Mouse (Mus musculus) ES-Bruce4 (cell line): ENCODE measurements around the gene Ctnnb1.

Experiments
- CTCF ChIP-seq: IDR thresholded peaks from one replicate; pipeline ENCODE4 v1.8.1; 2011; ENCODE audit warnings: low read depth, low read length
- EP300 ChIP-seq: IDR thresholded peaks from 2 replicates; pipeline ENCODE4 v1.6.1; 2011; ENCODE audit warnings: low read depth, low read length; ENCODE audit not compliant: insufficient read depth
- POLR2A ChIP-seq: IDR thresholded peaks from one replicate; pipeline ENCODE4 v1.8.1; 2011; ENCODE audit warnings: low read length; ENCODE audit not compliant: insufficient read depth

DNA sequence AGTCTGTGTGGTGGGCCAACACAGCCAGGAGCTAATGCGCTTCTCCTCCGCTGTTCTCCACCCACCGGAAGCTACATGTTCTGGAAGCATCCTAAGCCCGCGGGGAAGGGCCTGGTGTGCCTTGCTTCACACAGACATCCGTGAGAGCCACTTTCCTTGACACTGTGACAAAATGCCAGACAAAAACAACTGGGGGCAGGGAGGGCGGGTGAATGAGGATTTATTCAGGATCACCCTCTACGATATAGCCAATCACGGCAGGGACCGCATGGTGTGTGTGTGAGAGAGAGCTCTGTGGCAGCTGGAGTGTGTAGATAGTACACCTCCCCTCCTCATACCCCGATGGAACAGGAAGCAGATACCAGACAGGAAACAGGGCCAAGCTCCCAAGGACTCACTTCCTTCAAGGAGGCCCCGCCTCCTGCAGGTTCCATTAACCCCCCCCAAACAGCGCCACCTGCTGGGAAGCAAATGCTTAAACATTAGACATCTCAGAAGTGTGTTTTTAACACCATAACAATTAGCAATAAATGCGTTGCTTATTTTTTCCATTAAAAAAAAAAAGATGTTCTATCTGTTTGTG is 14.0 kb upstream of the Ctnnb1 start:
- TF ChIP-seq POLR2A, result no peak
- TF ChIP-seq CTCF, result peak; percentile 48
- no peak for TF ChIP-seq EP300
